ENCODE assay signal across 16 mouse cellular contexts in genomic region chr8:105436218-105436617, GRCm38 (mm10). TPM values are rescaled to one million over a fixed set of nuclear protein-coding genes. Genes with fewer than 3 reads are reported as not detected.
A peak's percentile ranks its signal among the peaks of the same experiment; 100 is the strongest.
DNase-seq lines count a peak whose midpoint lies in the region; ATAC-seq lines count a peak whose summit lies in the region.
"Had no signal": no experiment of that assay in that cellular context is flagged by ENCODE, and none has a peak within 500 bp of the region (broad histone marks: within the 10 kb centered on the region; RNA-seq: fewer than 3 reads in every experiment).

No protein-coding gene starts in this region.

- no peak for ATAC-seq in megakaryocyte, adult 5-6 weeks (ENCODE audit: poor library complexity, severe bottlenecking)
- no peak for ATAC-seq in frontal cortex, adult (ENCODE audit: low TSS enrichment)
- ATAC-seq: forebrain, embryonic 14.5 days; forebrain, embryonic 16.5 days had no signal

- DNase-seq in Muller cell, postnatal 12 days (ENCODE audit: inconsistent ontology term) = peak; percentile 48
- peak; percentile 96 for DNase-seq in fat pad, adult 2 months (ENCODE audit: extremely low read depth, low read depth, low spot score)
- no peak for DNase-seq in kidney, adult 8-10 months
- DNase-seq: adrenal gland, adult 8-10 months; adrenal gland, postnatal 14 days; adrenal gland, postnatal 36 days; cerebellum, adult 11-12 months; cerebellum, adult 2 months; cerebellum, adult 9-10 months; cerebellum, postnatal 10 days; cerebellum, postnatal 25 days had no signal

RNA-seq across cellular contexts. Expression of gene Lrrc36, which starts 22.8 kb away (rescaled TPM):
- total RNA-seq in megakaryocyte, adult 5-6 weeks (2015) = 0.07 TPM in 1 of 2 replicates, not detected in the other
- not detected in 2 replicates for total RNA-seq in megakaryocyte, adult 5-6 weeks (2017)
- total RNA-seq: MEL had no signal

RNA-seq across cellular contexts. Expression of gene Kctd19, which starts 22.9 kb away (rescaled TPM):
- total RNA-seq in megakaryocyte, adult 5-6 weeks (2015) = not detected in 2 replicates
- total RNA-seq in megakaryocyte, adult 5-6 weeks (2017) = not detected in 2 replicates
- total RNA-seq: adrenal gland, postnatal 36 days; MEL had no signal

RNA-seq across cellular contexts. Expression of gene Tppp3, which starts 35.1 kb away (rescaled TPM):
- total RNA-seq in megakaryocyte, adult 5-6 weeks (2015) = 2.5 and 2.9 TPM in 2 replicates
- total RNA-seq in megakaryocyte, adult 5-6 weeks (2017) = 6.5 and 13.4 TPM in 2 replicates

Comparison
In these comparisons a context has a peak if more than half of its experiments do, and no peak if none do; other contexts are left out.
1. DNase-seq: peak in Muller cell, postnatal 12 days (single experiment) and fat pad, adult 2 months (single experiment); none in kidney, adult 8-10 months (0 of 2).